Mouse (Mus musculus) intestine, embryonic 16.5 days (tissue): ENCODE measurements at regions not wholly inside any gene's neighbourhood (a gene's known extent, or its start where the extent isn't known, plus 50 kb on each side); places are given as distances from the start of the nearest gene placed in this dataset.
A peak's percentile ranks its signal among the peaks of the same experiment; 100 is the strongest.

Experiments used
- ATAC-seq: fragments of 200-750 bp; cut with Nextera tagmentation; 2 replicates; pipeline ENCODE4 v1.8.0; 2017; ENCODE audit warnings: moderate TSS enrichment, moderate library complexity
- H3K27ac ChIP-seq: fragments of 300-500 bp; sonication (generic); 2 replicates; pipeline ENCODE4 v1.5.1; 2014; ENCODE audit warnings: mild to moderate bottlenecking, low read length
- H3K27me3 ChIP-seq: fragments of 300-500 bp; sonication (generic); replicated peaks from 2 replicates; pipeline ENCODE4 v1.6.1; 2014; ENCODE audit warnings: low read length, control low read depth, mixed read lengths; ENCODE audit not compliant: control insufficient read depth, insufficient read depth
- H3K36me3 ChIP-seq: fragments of 300-500 bp; sonication (generic); 2 replicates; pipeline ENCODE4 v1.6.1; 2014; ENCODE audit warnings: low read length, control low read depth; ENCODE audit not compliant: control insufficient read depth, insufficient read depth
- H3K4me1 ChIP-seq: fragments of 300-500 bp; sonication (generic); 2 replicates; pipeline ENCODE4 v1.6.1; 2014; ENCODE audit warnings: low read length, control low read depth, mixed read lengths; ENCODE audit not compliant: control insufficient read depth, insufficient read depth
- H3K4me2 ChIP-seq: fragments of 300-500 bp; sonication (generic); 2 replicates; pipeline ENCODE4 v1.6.1; 2014; ENCODE audit warnings: low read depth, low read length, control low read depth
- H3K4me3 ChIP-seq: fragments of 300-500 bp; sonication (generic); 2 replicates; pipeline ENCODE4 v1.5.1; 2014; ENCODE audit warnings: mild to moderate bottlenecking, low read length
- H3K9ac ChIP-seq: fragments of 300-500 bp; sonication (generic); 2 replicates; pipeline ENCODE4 v1.6.1; 2014; ENCODE audit warnings: low read depth, low read length
- H3K9me3 ChIP-seq: fragments of 300-500 bp; sonication (generic); 2 replicates; pipeline ENCODE4 v1.6.1; 2016; ENCODE audit warnings: low read length, control low read depth; ENCODE audit not compliant: control insufficient read depth
- WGBS: fragments of 180-500 bp; shearing (Covaris S2); extraction: QIAGEN DNeasy Blood & Tissue Kit; methylation state at CpG from one replicate; pipeline ENCODE4 v1.1.7; 2014; 5-methylcytosine and 5-hydroxymethylcytosine counted together

- Histone ChIP-seq H3K4me1 (peaks cover 4% of the 10 kb centered on the region; the same call in 1 of the 2 replicates), H3K27me3 (no peaks in the 10 kb centered on the region), H3K27ac (no peak overlapping the region), H3K4me3 (no peak overlapping the region), H3K9ac (no peak overlapping the region), H3K4me2 (no peak overlapping the region), H3K9me3 (no peaks in the 10 kb centered on the region), H3K36me3 (no peaks in the 10 kb centered on the region)
- ATAC-seq = 0 out of 2 replicates have a peak, but pooled peaks have one; percentile 51
- 62% methylated on average over 8 of the region's 8 CpGs for WGBS
Measured at GRCm38 (mm10) chr3:115766153-115766552, 51.3 kb upstream of the S1pr1 start.

GRCm38 (mm10) chr3:115768290-115768689, 53.4 kb upstream of the S1pr1 start:
- Histone ChIP-seq H3K4me1 (peaks cover 4% of the 10 kb centered on the region; the same call in 1 of the 2 replicates), H3K36me3 (no peaks in the 10 kb centered on the region), H3K4me2 (no peak overlapping the region), H3K27me3 (no peaks in the 10 kb centered on the region), H3K27ac (no peak overlapping the region), H3K9me3 (no peaks in the 10 kb centered on the region), H3K4me3 (no peak overlapping the region), H3K9ac (no peak overlapping the region)
- 81% methylated on average over 1 of the region's 1 CpGs for WGBS
- ATAC-seq = no peak

GRCm38 (mm10) chr3:115768761-115769530, 54.1 kb upstream of the S1pr1 start:
- Histone ChIP-seq H3K27ac (no peak overlapping the region), H3K9ac (no peak overlapping the region), H3K4me3 (no peak overlapping the region), H3K36me3 (no peaks in the 10 kb centered on the region), H3K27me3 (no peaks in the 10 kb centered on the region), H3K4me1 (no peaks in the 10 kb centered on the region), H3K4me2 (no peak overlapping the region), H3K9me3 (no peaks in the 10 kb centered on the region)
- WGBS = 75% methylated on average over 19 of the region's 19 CpGs
- ATAC-seq = no peak

GRCm38 (mm10) chr3:115772676-115773075, 57.8 kb upstream of the S1pr1 start:
- ATAC-seq = no peak
- Histone ChIP-seq H3K4me3 (no peak overlapping the region), H3K9ac (no peak overlapping the region), H3K9me3 (no peaks in the 10 kb centered on the region), H3K27ac (no peak overlapping the region), H3K4me1 (no peaks in the 10 kb centered on the region), H3K4me2 (no peak overlapping the region), H3K27me3 (no peaks in the 10 kb centered on the region), H3K36me3 (no peaks in the 10 kb centered on the region)
- 80% methylated on average over 5 of the region's 5 CpGs for WGBS

- no peaks in the 10 kb centered on the region for H3K27me3 ChIP-seq
- H3K9ac ChIP-seq = no peak overlapping the region
- H3K4me1 ChIP-seq = no peaks in the 10 kb centered on the region
- no peaks in the 10 kb centered on the region for H3K36me3 ChIP-seq
- H3K27ac ChIP-seq = no peak overlapping the region
- no peak for ATAC-seq
- no peak overlapping the region for H3K4me2 ChIP-seq
- H3K4me3 ChIP-seq = no peak overlapping the region
- 61% methylated on average over 8 of the region's 8 CpGs for WGBS
- H3K9me3 ChIP-seq = no peaks in the 10 kb centered on the region
Measured at GRCm38 (mm10) chr3:115774321-115774720, 59.4 kb upstream of the S1pr1 start.

- Histone ChIP-seq H3K4me2 (no peak overlapping the region), H3K4me3 (no peak overlapping the region), H3K36me3 (no peaks in the 10 kb centered on the region), H3K27me3 (no peaks in the 10 kb centered on the region), H3K9ac (no peak overlapping the region), H3K9me3 (no peaks in the 10 kb centered on the region), H3K27ac (no peak overlapping the region), H3K4me1 (no peaks in the 10 kb centered on the region)
- no peak for ATAC-seq
- 69% methylated on average over 4 of the region's 4 CpGs for WGBS
Measured at GRCm38 (mm10) chr3:115774723-115775122, 59.9 kb upstream of the S1pr1 start.

GRCm38 (mm10) chr3:115779144-115779890, 64.4 kb upstream of the S1pr1 start:
- 84% methylated on average over 10 of the region's 10 CpGs for WGBS
- no peak for ATAC-seq
- Histone ChIP-seq H3K27me3 (no peaks in the 10 kb centered on the region), H3K27ac (no peak overlapping the region), H3K4me3 (no peak overlapping the region), H3K9me3 (no peaks in the 10 kb centered on the region), H3K36me3 (no peaks in the 10 kb centered on the region), H3K4me2 (no peak overlapping the region), H3K4me1 (no peaks in the 10 kb centered on the region), H3K9ac (no peak overlapping the region)

- Histone ChIP-seq H3K4me3 (no peak overlapping the region), H3K9ac (no peak overlapping the region), H3K4me1 (no peaks in the 10 kb centered on the region), H3K4me2 (no peak overlapping the region), H3K27me3 (no peaks in the 10 kb centered on the region), H3K27ac (no peak overlapping the region), H3K9me3 (no peaks in the 10 kb centered on the region), H3K36me3 (no peaks in the 10 kb centered on the region)
- ATAC-seq = no peak
- WGBS = 77% methylated on average over 5 of the region's 5 CpGs
Measured at GRCm38 (mm10) chr3:115779906-115780305, 65.0 kb upstream of the S1pr1 start.

GRCm38 (mm10) chr3:115782726-115783125, 67.9 kb upstream of the S1pr1 start:
- H3K27ac ChIP-seq = no peak overlapping the region
- no peaks in the 10 kb centered on the region for H3K4me1 ChIP-seq
- no peak overlapping the region for H3K9ac ChIP-seq
- no peak overlapping the region for H3K4me2 ChIP-seq
- H3K27me3 ChIP-seq = no peaks in the 10 kb centered on the region
- no peak for ATAC-seq
- no peaks in the 10 kb centered on the region for H3K9me3 ChIP-seq
- H3K36me3 ChIP-seq = no peaks in the 10 kb centered on the region
- no peak overlapping the region for H3K4me3 ChIP-seq
